Mouse (Mus musculus) forebrain, postnatal 0 days (tissue): Measurements from ENCODE around the gene Zfp750. TPM values are rescaled to one million over a fixed set of nuclear protein-coding genes. Genes with fewer than 3 reads are reported as not detected.

Source experiments
- ATAC-seq: fragments of 200-750 bp; cut with Nextera tagmentation; 2 replicates; pipeline ENCODE4 v1.8.0; 2017; ENCODE audit warnings: mild to moderate bottlenecking, moderate library complexity
- DNase-seq: peaks from one replicate; pipeline ENCODE4 v3.0.0-alpha.2; 2015
- H3K27ac ChIP-seq: fragments of 300-500 bp; sonication (generic); 2 replicates; pipeline ENCODE4 v1.5.1; 2014; ENCODE audit warnings: low read depth, mild to moderate bottlenecking, antibody characterized with exemption, low read length, moderate library complexity, mixed read lengths
- H3K27me3 ChIP-seq: fragments of 300-500 bp; sonication (generic); 2 replicates; pipeline ENCODE4 v1.6.1; 2014; ENCODE audit warnings: mild to moderate bottlenecking, low read length, mixed read lengths; ENCODE audit not compliant: insufficient read depth
- H3K36me3 ChIP-seq: fragments of 300-500 bp; sonication (generic); 2 replicates; pipeline ENCODE4 v1.6.1; 2014; ENCODE audit warnings: mild to moderate bottlenecking, moderate library complexity; ENCODE audit not compliant: insufficient read depth
- H3K4me1 ChIP-seq: fragments of 300-500 bp; sonication (generic); 2 replicates; pipeline ENCODE4 v1.6.1; 2014; ENCODE audit warnings: antibody characterized with exemption; ENCODE audit not compliant: insufficient read depth
- H3K4me2 ChIP-seq: fragments of 300-500 bp; sonication (generic); 2 replicates; pipeline ENCODE4 v1.6.1; 2014; ENCODE audit warnings: low read depth, mild to moderate bottlenecking, moderate library complexity
- H3K4me3 ChIP-seq: fragments of 300-500 bp; sonication (generic); 2 replicates; pipeline ENCODE4 v1.5.1; 2014; ENCODE audit warnings: low read depth, low read length, mixed read lengths
- H3K9ac ChIP-seq: fragments of 300-500 bp; sonication (generic); 2 replicates; pipeline ENCODE4 v1.6.1; 2014; ENCODE audit warnings: mild to moderate bottlenecking
- H3K9me3 ChIP-seq: fragments of 300-500 bp; sonication (generic); 2 replicates; pipeline ENCODE4 v1.6.1; 2016; ENCODE audit warnings: low read length
- CTCF ChIP-seq: sonication (generic); IDR thresholded peaks from 2 replicates; pipeline ENCODE4 v1.5.1; 2016; ENCODE audit warnings: antibody characterized with exemption, control low read depth, low read depth
- WGBS: fragments of 180-500 bp; shearing (Covaris S2); extraction: QIAGEN DNeasy Blood & Tissue Kit; methylation state at CpG from one replicate; pipeline ENCODE4 v1.1.7; 2014; 5-methylcytosine and 5-hydroxymethylcytosine counted together
- polyA plus RNA-seq: library from polyadenylated mRNA; unstranded; fragments of >200 nt; fragmentation: Nextera tagmentation; extraction: Ambion mirVana; gene quantifications from 2 replicates; pipeline ENCODE4 v1.2.1, GENCODE M21; 2015
- total RNA-seq: library from RNA; depleted of rRNA; stranded (reverse); fragments of >200 nt; gene quantifications from 2 replicates; pipeline ENCODE4 v1.2.3, GENCODE M21; 2014; rRNA removed

The Zfp750 gene
- total RNA-seq (0.08 and 0.14 TPM in 2 replicates), polyA plus RNA-seq (0.05 and 0.18 TPM in 2 replicates)

GRCm38 (mm10) chr11:121519131-121519530 is at the start of gene Zfp750:
Gene Zfp750, minus strand, starts transcription at chr11:121519333.
- DNase-seq: no peak
- no peak within 1 kb of the TSS for H3K27ac ChIP-seq

GRCm38 (mm10) chr11:121564265-121564664 is 45.1 kb upstream of the Zfp750 start:
- no peaks in the 10 kb centered on the region for H3K27me3 ChIP-seq
- no peak for ATAC-seq
- WGBS: 96% methylated on average over 4 of the region's 4 CpGs

More at GRCm38 (mm10) chr11:121519131-121519530, at the start of gene Zfp750:
- H3K36me3 ChIP-seq: no peaks in the 10 kb centered on the region
- TF ChIP-seq CTCF: no peak
- H3K4me3 ChIP-seq: no peak within 1 kb of the TSS
- WGBS: 54% methylated on average over 10 of the region's 10 CpGs
- no peaks in the 10 kb centered on the region for H3K4me1 ChIP-seq
- H3K27me3 ChIP-seq: no peaks in the 10 kb centered on the region
- no peaks in the 10 kb centered on the region for H3K9me3 ChIP-seq
- H3K9ac ChIP-seq: no peak within 1 kb of the TSS
- no peak within 1 kb of the TSS for H3K4me2 ChIP-seq
- ATAC-seq: no peak

GRCm38 (mm10) chr11:121563312-121563711 is 44.2 kb upstream of the Zfp750 start:
- Histone ChIP-seq H3K9ac (no peak overlapping the region), H3K27me3 (no peaks in the 10 kb centered on the region), H3K4me3 (no peak overlapping the region), H3K27ac (no peak overlapping the region), H3K36me3 (peaks cover 9% of the 10 kb centered on the region), H3K4me2 (no peak overlapping the region), H3K4me1 (no peaks in the 10 kb centered on the region), H3K9me3 (no peaks in the 10 kb centered on the region)
- no peak for TF ChIP-seq CTCF
- DNase-seq: no peak
- ATAC-seq: no peak
- 91% methylated on average over 5 of the region's 5 CpGs for WGBS

More at GRCm38 (mm10) chr11:121564265-121564664, 45.1 kb upstream of the Zfp750 start:
- Histone ChIP-seq H3K4me2 (no peak overlapping the region), H3K9me3 (no peaks in the 10 kb centered on the region), H3K27ac (no peak overlapping the region), H3K9ac (no peak overlapping the region), H3K36me3 (peaks cover 9% of the 10 kb centered on the region), H3K4me3 (no peak overlapping the region), H3K4me1 (no peaks in the 10 kb centered on the region)
- no peak for TF ChIP-seq CTCF
- DNase-seq: no peak

- 80% methylated on average over 7 of the region's 7 CpGs for WGBS
- TF ChIP-seq CTCF: no peak
Observed at GRCm38 (mm10) chr11:121560294-121560663, 41.1 kb upstream of the Zfp750 start.

GRCm38 (mm10) chr11:121559527-121560293 is 40.6 kb upstream of the Zfp750 start:
- no peaks in the 10 kb centered on the region for H3K4me1 ChIP-seq
- DNase-seq (no peak), ATAC-seq (no peak)
- no peaks in the 10 kb centered on the region for H3K27me3 ChIP-seq
- peaks cover 6% of the 10 kb centered on the region for H3K36me3 ChIP-seq
- no peak overlapping the region for H3K4me2 ChIP-seq
- H3K27ac ChIP-seq: no peak overlapping the region
- H3K9ac ChIP-seq: no peak overlapping the region
- H3K9me3 ChIP-seq: no peaks in the 10 kb centered on the region
- H3K4me3 ChIP-seq: no peak overlapping the region
- no peak for TF ChIP-seq CTCF
- WGBS: 90% methylated on average over 4 of the region's 4 CpGs

More at GRCm38 (mm10) chr11:121560294-121560663, 41.1 kb upstream of the Zfp750 start:
- peaks cover 9% of the 10 kb centered on the region for H3K36me3 ChIP-seq
- H3K9ac ChIP-seq: no peak overlapping the region
- no peaks in the 10 kb centered on the region for H3K4me1 ChIP-seq
- no peak overlapping the region for H3K27ac ChIP-seq
- no peaks in the 10 kb centered on the region for H3K9me3 ChIP-seq
- H3K27me3 ChIP-seq: no peaks in the 10 kb centered on the region
- H3K4me2 ChIP-seq: no peak overlapping the region
- no peak for DNase-seq
- no peak for ATAC-seq
- H3K4me3 ChIP-seq: no peak overlapping the region

GRCm38 (mm10) chr11:121558522-121558921 is 39.4 kb upstream of the Zfp750 start:
- no peaks in the 10 kb centered on the region for H3K36me3 ChIP-seq
- WGBS: 90% methylated on average over 3 of the region's 3 CpGs
- H3K4me3 ChIP-seq: no peak overlapping the region
- no peaks in the 10 kb centered on the region for H3K4me1 ChIP-seq
- ATAC-seq: no peak
- H3K9me3 ChIP-seq: no peaks in the 10 kb centered on the region
- no peak for TF ChIP-seq CTCF
- no peak for DNase-seq
- no peaks in the 10 kb centered on the region for H3K27me3 ChIP-seq
- no peak overlapping the region for H3K9ac ChIP-seq
- H3K4me2 ChIP-seq: no peak overlapping the region
- H3K27ac ChIP-seq: no peak overlapping the region

- Histone ChIP-seq H3K36me3 (no peaks in the 10 kb centered on the region), H3K9me3 (no peaks in the 10 kb centered on the region), H3K27me3 (no peaks in the 10 kb centered on the region), H3K4me3 (no peak overlapping the region), H3K4me2 (no peak overlapping the region), H3K9ac (no peak overlapping the region), H3K27ac (no peak overlapping the region), H3K4me1 (no peaks in the 10 kb centered on the region)
- DNase-seq: no peak
- ATAC-seq: no peak
- TF ChIP-seq CTCF: no peak
- WGBS: 100% methylated on average over 1 of the region's 1 CpGs
Observed at GRCm38 (mm10) chr11:121557946-121558345, 38.8 kb upstream of the Zfp750 start.
